Mouse (Mus musculus): ENCODE data around the gene Rsbn1.

Gene Rsbn1

GRCm38 (mm10) chr3:103948666-103949065 is 34.7 kb downstream of the Rsbn1 start:
- no peak for DNase-seq (ENCODE audit: low read depth, low spot score)

GRCm38 (mm10) chr3:103960622-103961021 is 46.7 kb downstream of the Rsbn1 start:
- no peak for DNase-seq (ENCODE audit: low read depth, low spot score)

GRCm38 (mm10) chr3:103967231-103967630 is 53.3 kb downstream of the Rsbn1 start:
- no peak for DNase-seq (ENCODE audit: low read depth, low spot score)

GRCm38 (mm10) chr3:103967861-103968691 is 54.2 kb downstream of the Rsbn1 start, which contains the start of gene Phtf1:
TSS of gene Phtf1 (plus strand) at chr3:103968110.
- peak; percentile 87 for DNase-seq (ENCODE audit: low read depth, low spot score)

- DNase-seq (ENCODE audit: low read depth, low spot score): peak; percentile 75
Observed at GRCm38 (mm10) chr3:103968701-103969100, 54.8 kb downstream of the Rsbn1 start.

GRCm38 (mm10) chr3:103971157-103971556 is 57.2 kb downstream of the Rsbn1 start:
- DNase-seq (ENCODE audit: low read depth, low spot score): no peak

GRCm38 (mm10) chr3:103984556-103984955 is 70.6 kb downstream of the Rsbn1 start:
- no peak for DNase-seq (ENCODE audit: low read depth, low spot score)

GRCm38 (mm10) chr3:103985194-103985593 is 71.3 kb downstream of the Rsbn1 start:
- DNase-seq (ENCODE audit: low read depth, low spot score): no peak

- no peak for DNase-seq (ENCODE audit: low read depth, low spot score)
Observed at GRCm38 (mm10) chr3:103987831-103988432, 74.0 kb downstream of the Rsbn1 start.

GRCm38 (mm10) chr3:103989352-103989751 is 75.4 kb downstream of the Rsbn1 start:
- no peak for DNase-seq (ENCODE audit: low read depth, low spot score)

GRCm38 (mm10) chr3:103991271-103991670 is 77.4 kb downstream of the Rsbn1 start:
- DNase-seq (ENCODE audit: low read depth, low spot score): no peak

GRCm38 (mm10) chr3:103998724-103999123 is 84.8 kb downstream of the Rsbn1 start:
- DNase-seq (ENCODE audit: low read depth, low spot score): no peak

GRCm38 (mm10) chr3:104006896-104007466 is 93.1 kb downstream of the Rsbn1 start:
- DNase-seq (ENCODE audit: low read depth, low spot score): no peak

- no peak for DNase-seq (ENCODE audit: low read depth, low spot score)
Observed at GRCm38 (mm10) chr3:104007479-104007878, 93.6 kb downstream of the Rsbn1 start.

- DNase-seq (ENCODE audit: low read depth, low spot score): no peak
Observed at GRCm38 (mm10) chr3:104009924-104010662, 96.2 kb downstream of the Rsbn1 start.

- DNase-seq (ENCODE audit: low read depth, low spot score): no peak
Observed at GRCm38 (mm10) chr3:104011972-104012371, 98.1 kb downstream of the Rsbn1 start.
